Mouse (Mus musculus): ENCODE data around the gene Zfp775. TPM values are rescaled to one million over a fixed set of nuclear protein-coding genes. Genes with fewer than 3 reads are reported as not detected.
"Not testable (repeated sequence)": the region's sequence is repeated elsewhere in the genome, so short reads cannot be mapped to it uniquely, and the experiment has no call there.

Gene Zfp775
- polyA plus RNA-seq, 1 experiment from 2014 or later = 2.0 TPM

- ATAC-seq (ENCODE audit: low read depth) (no peak), DNase-seq (no peak)
- H3K4me2 ChIP-seq = no peak overlapping the region
- WGBS (ENCODE audit: insufficient replicate concordance) = 64% methylated on average over 3 of the region's 3 CpGs
- no peak overlapping the region for H3K9ac ChIP-seq
- no peaks in the 10 kb centered on the region for H3K9me3 ChIP-seq (replicated peaks)
- H3K36me3 ChIP-seq = peaks cover 3% of the 10 kb centered on the region; the same call in 1 of the 2 replicates
- peaks cover 8% of the 10 kb centered on the region for H3K4me1 ChIP-seq (replicated peaks)
- no peak overlapping the region for H3K4me3 ChIP-seq (replicated peaks)
- no peaks in the 10 kb centered on the region for H3K27me3 ChIP-seq
- H3K27ac ChIP-seq = no peak overlapping the region
Measured at GRCm38 (mm10) chr6:48610657-48611056, 8.8 kb downstream of the Zfp775 start.

DNA sequence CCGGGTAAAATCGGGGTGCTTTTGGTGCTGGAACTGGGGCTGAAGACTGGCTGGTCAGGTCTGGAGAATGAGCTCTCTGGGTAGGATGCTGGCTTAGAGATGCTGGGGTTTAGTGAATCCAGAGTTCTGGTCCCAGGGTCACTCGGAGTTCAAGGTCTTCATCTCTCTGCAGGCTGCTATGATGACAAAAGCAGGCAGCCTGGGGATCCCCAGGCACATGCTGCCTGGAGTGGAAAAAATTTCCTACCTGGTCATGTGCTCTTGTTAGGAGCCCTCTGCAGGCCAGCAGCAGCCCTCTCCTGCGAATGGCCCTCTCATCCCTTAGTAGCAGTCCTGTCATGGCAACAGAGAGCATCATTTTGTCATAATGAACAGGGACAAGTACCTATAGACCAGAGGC, 11.6 kb downstream of the Zfp775 start:
- Histone ChIP-seq H3K36me3 (peaks cover 3% of the 10 kb centered on the region; the same call in 1 of the 2 replicates), H3K4me2 (no peak overlapping the region), H3K9me3 (replicated peaks) (no peaks in the 10 kb centered on the region), H3K27me3 (no peaks in the 10 kb centered on the region), H3K27ac (no peak overlapping the region), H3K4me1 (replicated peaks) (peaks cover 8% of the 10 kb centered on the region), H3K4me3 (replicated peaks) (no peak overlapping the region), H3K9ac (no peak overlapping the region)
- DNase-seq (no peak), ATAC-seq (ENCODE audit: low read depth) (no peak)
- whole genome bisulfite sequencing (ENCODE audit: insufficient replicate concordance) = 64% methylated on average over 4 of the region's 4 CpGs

- DNase-seq (no peak), ATAC-seq (ENCODE audit: low read depth) (peak; percentile 43; the same call in 1 of the 2 replicates)
- no peaks in the 10 kb centered on the region for H3K9me3 ChIP-seq (replicated peaks)
- H3K4me3 ChIP-seq (replicated peaks) = no peak overlapping the region
- no peak overlapping the region for H3K9ac ChIP-seq
- H3K27me3 ChIP-seq = no peaks in the 10 kb centered on the region
- no peak overlapping the region for H3K27ac ChIP-seq
- H3K4me2 ChIP-seq = no peak overlapping the region
- peaks cover 12% of the 10 kb centered on the region for H3K36me3 ChIP-seq
- WGBS (ENCODE audit: insufficient replicate concordance) = 63% methylated on average over 5 of the region's 5 CpGs
- no peaks in the 10 kb centered on the region for H3K4me1 ChIP-seq (replicated peaks)
Measured at GRCm38 (mm10) chr6:48614756-48615155, 12.9 kb downstream of the Zfp775 start.

GRCm38 (mm10) chr6:48620031-48620430, 18.2 kb downstream of the Zfp775 start:
- WGBS (ENCODE audit: insufficient replicate concordance) = 87% methylated on average over 30 of the region's 30 CpGs
- Histone ChIP-seq H3K9me3 (replicated peaks) (no peaks in the 10 kb centered on the region), H3K36me3 (peaks cover 16% of the 10 kb centered on the region), H3K4me2 (no peak overlapping the region), H3K4me1 (replicated peaks) (no peaks in the 10 kb centered on the region), H3K27me3 (no peaks in the 10 kb centered on the region), H3K9ac (no peak overlapping the region), H3K4me3 (replicated peaks) (no peak overlapping the region), H3K27ac (no peak overlapping the region)
- ATAC-seq (ENCODE audit: low read depth) (no peak), DNase-seq (no peak)

DNA sequence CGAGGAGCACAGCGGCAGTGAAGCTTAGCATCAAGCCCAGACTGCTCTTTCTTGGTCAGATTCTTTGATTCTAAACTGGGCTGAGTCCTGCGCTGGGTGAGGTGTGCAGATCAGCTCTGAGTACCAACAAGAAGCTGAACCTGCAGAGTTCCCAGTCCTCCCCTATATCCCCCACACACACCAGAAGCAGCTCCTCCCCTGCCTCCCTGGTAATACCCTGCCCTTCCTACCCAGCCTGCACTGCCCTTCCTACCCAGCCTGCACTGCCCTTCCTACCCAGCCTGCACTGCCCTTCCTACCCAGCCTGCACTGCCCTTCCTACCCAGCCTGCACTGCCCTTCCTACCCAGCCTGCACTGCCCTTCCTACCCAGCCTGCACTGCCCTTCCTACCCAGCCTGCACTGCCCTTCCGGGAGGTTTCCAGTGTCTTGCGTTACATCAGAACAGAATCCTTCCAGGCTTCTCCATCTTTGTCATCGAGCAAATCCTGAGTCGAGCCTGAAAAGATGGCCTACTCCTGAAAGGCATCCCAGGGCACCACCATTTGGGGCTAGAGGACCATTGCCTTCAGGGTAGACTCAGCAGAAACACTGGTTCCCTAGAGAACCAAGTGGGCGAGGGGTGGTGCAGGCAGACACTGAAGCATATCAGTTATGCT, 20.5 kb downstream of the Zfp775 start:
- WGBS (ENCODE audit: insufficient replicate concordance) = 67% methylated on average over 8 of the region's 8 CpGs
- not testable (repeated sequence) for H3K4me3 ChIP-seq (replicated peaks); H3K9me3 ChIP-seq (replicated peaks); H3K9ac ChIP-seq; ATAC-seq (ENCODE audit: low read depth); H3K4me2 ChIP-seq; H3K27ac ChIP-seq; DNase-seq; H3K4me1 ChIP-seq (replicated peaks)
- H3K27me3 ChIP-seq = peaks cover 18% of the 10 kb centered on the region
- peaks cover 16% of the 10 kb centered on the region for H3K36me3 ChIP-seq

DNA sequence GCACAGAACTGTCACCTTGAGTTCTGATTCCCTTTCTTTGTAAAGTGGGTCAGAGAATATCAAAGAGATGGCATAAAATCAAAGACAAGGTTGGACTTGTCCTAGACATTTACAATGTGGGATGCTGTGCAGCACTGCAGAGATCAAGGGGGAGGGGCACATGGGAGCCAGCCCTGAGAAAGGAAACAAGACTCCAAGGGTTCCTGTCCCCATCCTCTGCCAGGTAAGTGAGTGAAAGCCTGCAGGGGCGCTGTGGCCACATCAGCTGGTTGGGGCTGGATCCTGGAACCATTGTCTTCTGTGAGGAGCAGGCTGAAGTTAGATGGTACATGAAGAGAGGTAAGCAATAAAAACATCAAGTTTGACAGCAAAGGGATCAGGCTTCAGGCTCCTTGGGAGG, 21.6 kb downstream of the Zfp775 start:
- Histone ChIP-seq H3K27ac (no peak overlapping the region), H3K27me3 (peaks cover 30% of the 10 kb centered on the region), H3K36me3 (peaks cover 16% of the 10 kb centered on the region), H3K9ac (no peak overlapping the region), H3K9me3 (replicated peaks) (no peaks in the 10 kb centered on the region), H3K4me1 (replicated peaks) (peaks cover 8% of the 10 kb centered on the region; the same call in 1 of the 2 replicates), H3K4me2 (no peak overlapping the region), H3K4me3 (replicated peaks) (no peak overlapping the region)
- no peak for DNase-seq
- ATAC-seq (ENCODE audit: low read depth) = no peak
- 47% methylated on average over 1 of the region's 1 CpGs for whole genome bisulfite sequencing (ENCODE audit: insufficient replicate concordance)

GRCm38 (mm10) chr6:48626464-48626863, 24.6 kb downstream of the Zfp775 start, which contains the start of gene AI854703:
AI854703 (plus strand) TSS chr6:48626764.
- Histone ChIP-seq H3K36me3 (no peaks in the 10 kb centered on the region), H3K9ac (peak within 1 kb of the TSS; percentile 41), H3K4me3 (replicated peaks) (peak within 1 kb of the TSS; percentile 49), H3K9me3 (replicated peaks) (no peaks in the 10 kb centered on the region), H3K4me2 (peak within 1 kb of the TSS; percentile 70), H3K4me1 (replicated peaks) (peaks cover 18% of the 10 kb centered on the region), H3K27me3 (peaks cover 50% of the 10 kb centered on the region), H3K27ac (no peak within 1 kb of the TSS)
- 41% methylated on average over 8 of the region's 8 CpGs for WGBS (ENCODE audit: insufficient replicate concordance)
- ATAC-seq (ENCODE audit: low read depth) = no peak
- DNase-seq = no peak

DNA sequence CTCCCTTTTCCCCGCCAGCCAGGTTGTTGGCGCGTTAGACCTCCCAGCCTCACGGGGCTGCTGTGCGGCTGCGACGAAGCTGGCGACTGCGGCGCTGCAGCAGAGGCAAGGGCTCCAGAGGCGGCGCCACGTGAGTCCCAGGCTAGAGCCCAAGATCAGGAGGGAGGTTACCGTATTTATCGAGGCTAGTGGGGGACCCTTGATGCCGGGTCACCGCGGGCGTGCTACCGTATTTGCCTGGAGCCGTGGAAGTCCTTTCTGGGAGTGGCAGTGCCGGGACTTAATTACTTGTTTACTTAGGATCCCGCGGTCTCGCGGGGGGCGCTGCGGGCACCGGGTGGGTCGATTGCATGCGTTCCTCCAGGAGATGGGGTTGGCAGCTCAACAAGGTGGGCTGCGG, 25.1 kb downstream of the Zfp775 start:
- Histone ChIP-seq H3K36me3 (no peaks in the 10 kb centered on the region), H3K4me1 (replicated peaks) (peaks cover 18% of the 10 kb centered on the region), H3K27me3 (peaks cover 50% of the 10 kb centered on the region), H3K4me3 (replicated peaks) (peak overlapping the region; percentile 49), H3K9me3 (replicated peaks) (no peaks in the 10 kb centered on the region), H3K4me2 (peak overlapping the region; percentile 70), H3K27ac (no peak overlapping the region), H3K9ac (peak overlapping the region; percentile 41; the same call in 1 of the 2 replicates)
- WGBS (ENCODE audit: insufficient replicate concordance) = under 1% methylated on average over 32 of the region's 32 CpGs
- ATAC-seq (ENCODE audit: low read depth) (no peak), DNase-seq (no peak)

GRCm38 (mm10) chr6:48627511-48627924, 25.7 kb downstream of the Zfp775 start:
- 5% methylated on average over 7 of the region's 7 CpGs for WGBS (ENCODE audit: insufficient replicate concordance)
- H3K4me3 ChIP-seq (replicated peaks) = peak overlapping the region; percentile 49
- H3K27me3 ChIP-seq = peaks cover 50% of the 10 kb centered on the region
- H3K27ac ChIP-seq = no peak overlapping the region
- peaks cover 18% of the 10 kb centered on the region for H3K4me1 ChIP-seq (replicated peaks)
- ATAC-seq (ENCODE audit: low read depth) (no peak), DNase-seq (no peak)
- H3K4me2 ChIP-seq = peak overlapping the region; percentile 70
- no peaks in the 10 kb centered on the region for H3K9me3 ChIP-seq (replicated peaks)
- peak overlapping the region; percentile 41 for H3K9ac ChIP-seq
- H3K36me3 ChIP-seq = no peaks in the 10 kb centered on the region

DNA sequence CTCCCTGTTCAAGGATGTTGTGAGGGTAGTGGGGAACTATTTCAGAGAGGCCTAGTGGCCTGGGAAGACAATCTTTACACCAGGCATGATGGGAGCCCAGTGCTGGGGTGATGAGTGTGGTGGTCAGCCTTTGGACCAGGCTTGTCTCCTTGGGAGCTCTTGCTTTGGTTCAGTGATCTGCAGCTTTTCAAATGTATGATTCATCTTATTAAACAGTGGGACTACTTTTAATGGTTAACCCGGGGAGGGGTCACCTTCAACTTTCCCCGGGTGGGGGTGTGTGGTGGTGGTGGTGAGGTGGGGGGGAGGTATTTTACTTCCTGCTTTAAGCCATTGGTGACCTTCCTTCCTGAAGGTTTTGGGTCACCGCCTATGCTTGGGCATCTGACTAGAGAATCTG, 26.5 kb downstream of the Zfp775 start:
- H3K36me3 ChIP-seq = no peaks in the 10 kb centered on the region
- H3K9ac ChIP-seq = no peak overlapping the region
- no peak overlapping the region for H3K4me2 ChIP-seq
- no peak for DNase-seq
- H3K27ac ChIP-seq = no peak overlapping the region
- no peak for ATAC-seq (ENCODE audit: low read depth)
- peaks cover 50% of the 10 kb centered on the region for H3K27me3 ChIP-seq
- no peak overlapping the region for H3K4me3 ChIP-seq (replicated peaks)
- H3K9me3 ChIP-seq (replicated peaks) = no peaks in the 10 kb centered on the region
- H3K4me1 ChIP-seq (replicated peaks) = peaks cover 18% of the 10 kb centered on the region
- WGBS (ENCODE audit: insufficient replicate concordance) = 60% methylated on average over 3 of the region's 3 CpGs

GRCm38 (mm10) chr6:48628808-48629660, 27.2 kb downstream of the Zfp775 start:
- peak overlapping the region; percentile 47 for H3K4me3 ChIP-seq (replicated peaks)
- DNase-seq (no peak), ATAC-seq (ENCODE audit: low read depth) (no peak)
- peaks cover 18% of the 10 kb centered on the region for H3K4me1 ChIP-seq (replicated peaks)
- H3K36me3 ChIP-seq = no peaks in the 10 kb centered on the region
- H3K27ac ChIP-seq = no peak overlapping the region
- H3K9ac ChIP-seq = no peak overlapping the region
- no peaks in the 10 kb centered on the region for H3K9me3 ChIP-seq (replicated peaks)
- WGBS (ENCODE audit: insufficient replicate concordance) = 7% methylated on average over 54 of the region's 54 CpGs
- peaks cover 50% of the 10 kb centered on the region for H3K27me3 ChIP-seq
- H3K4me2 ChIP-seq = peak overlapping the region; percentile 65

Measured in liver, embryonic 13.5 days (tissue).